Mouse (Mus musculus) liver, adult 2 months (tissue): ENCODE measurements at regions not wholly inside any gene's neighbourhood (a gene's known extent, or its start where the extent isn't known, plus 50 kb on each side); places are given as distances from the start of the nearest gene placed in this dataset.

ENCODE experiments used
- CTCF ChIP-seq: fragments of 200-500 bp; IDR thresholded peaks from 2 replicates; pipeline ENCODE4 v1.5.1; 2011; ENCODE audit warnings: low read depth, low read length, control low read depth
- POLR2A ChIP-seq: fragments of 200-500 bp; IDR thresholded peaks from 2 replicates; pipeline ENCODE4 v1.6.1; 2011; ENCODE audit warnings: low read length, control low read depth; ENCODE audit not compliant: insufficient read depth; ENCODE audit errors: extremely low read depth

DNA sequence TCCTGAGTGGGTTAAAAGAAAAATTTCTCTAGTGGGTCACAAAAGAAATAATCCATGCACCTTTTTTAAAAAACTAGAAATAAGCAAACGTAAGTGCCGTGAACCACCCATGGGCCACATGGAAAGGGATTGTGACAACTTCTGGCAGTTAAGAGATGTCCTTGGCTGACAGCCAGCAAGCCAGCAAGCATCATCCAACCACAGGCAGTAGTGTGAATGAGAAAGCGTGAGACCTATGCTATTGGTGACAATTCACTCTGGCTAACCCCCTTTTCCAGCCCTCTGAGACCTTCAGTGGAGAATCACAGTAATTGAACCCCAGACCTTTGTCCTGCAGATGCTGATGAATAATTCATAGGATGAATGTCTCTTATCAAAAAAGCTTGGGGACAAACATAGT is 78.3 kb upstream of the Sgcd start:
- TF ChIP-seq POLR2A (no peak), CTCF (no peak)
